30 mouse cellular contexts compared by ENCODE assay signal in the genomic region with DNA sequence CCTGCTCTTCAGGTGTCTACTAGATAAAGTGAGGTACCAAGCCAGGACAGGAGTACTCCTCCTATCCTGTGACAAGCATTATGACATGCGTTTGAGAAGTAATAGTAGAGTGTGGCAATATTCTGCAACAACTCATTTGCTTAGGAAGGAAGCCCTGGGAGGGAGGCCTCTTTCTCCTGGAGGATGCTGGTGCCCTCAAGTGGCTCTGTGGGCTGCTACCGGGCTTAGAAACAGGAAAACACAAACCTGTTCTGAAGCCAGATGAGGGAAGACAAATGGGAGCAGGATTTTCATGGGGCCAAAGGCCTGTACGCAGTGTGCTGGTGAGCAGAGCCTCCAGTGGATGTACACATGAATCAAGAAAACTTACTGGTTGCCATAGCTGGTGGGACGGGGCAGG.
DNase-seq lines count a peak whose midpoint lies in the region; ATAC-seq and TF ChIP-seq lines count a peak whose summit lies in the region.
"Had no signal": no experiment of that assay in that cellular context is flagged by ENCODE, and none has a peak within 500 bp of the region (broad histone marks: within the 10 kb centered on the region; RNA-seq: fewer than 3 reads in every experiment).

No protein-coding gene starts in this region.

- H3K9me3 ChIP-seq in hindbrain, embryonic 15.5 days: no peaks in the 10 kb centered on the region
- no peaks in the 10 kb centered on the region for H3K9me3 ChIP-seq in hindbrain, embryonic 13.5 days
- no peaks in the 10 kb centered on the region for H3K9me3 ChIP-seq in midbrain, embryonic 11.5 days (ENCODE audit: control insufficient read depth, low read length)
- H3K9me3 ChIP-seq in midbrain, embryonic 14.5 days (ENCODE audit: control insufficient read depth, low read length): no peaks in the 10 kb centered on the region
- no peaks in the 10 kb centered on the region for H3K9me3 ChIP-seq in stomach, postnatal 0 days (ENCODE audit: control insufficient read depth, low read length)
- H3K9me3 ChIP-seq: embryonic facial prominence, embryonic 10.5 days; embryonic facial prominence, embryonic 15.5 days; heart, embryonic 10.5 days; heart, embryonic 15.5 days; limb, embryonic 13.5 days; lung, embryonic 15.5 days; midbrain, embryonic 10.5 days had no signal

- DNase-seq in cerebellum, postnatal 4 days (ENCODE audit: low spot score in 2 of 2): no peak
- no peak for DNase-seq in midbrain, embryonic 11.5 days (ENCODE audit: low spot score, missing footprints)
- DNase-seq in midbrain, embryonic 14.5 days: no peak
- DNase-seq in stomach, postnatal 0 days (ENCODE audit: low spot score): no peak
- DNase-seq in gastrocnemius, postnatal 25 days: no peak
- DNase-seq: adrenal gland, postnatal 14 days; cerebellum, adult 18-20 months; cerebellum, postnatal 10 days; gastrocnemius, postnatal 10 days; heart, postnatal 36 days; kidney, adult 8-10 months; kidney, postnatal 4 days; right cerebral cortex, adult 18-20 months; spleen, adult 18-20 months; thymus, adult 18-20 months; thymus, postnatal 25 days had no signal

- no peak overlapping the region for H3K4me2 ChIP-seq in hindbrain, embryonic 15.5 days
- no peak overlapping the region for H3K4me2 ChIP-seq in hindbrain, embryonic 13.5 days
- no peak overlapping the region for H3K4me2 ChIP-seq in midbrain, embryonic 11.5 days
- no peak overlapping the region for H3K4me2 ChIP-seq in midbrain, embryonic 14.5 days (ENCODE audit: low read length)
- no peak overlapping the region for H3K4me2 ChIP-seq in stomach, postnatal 0 days (replicated peaks; ENCODE audit: low read depth)
- H3K4me2 ChIP-seq: embryonic facial prominence, embryonic 15.5 days; heart, embryonic 15.5 days; hindbrain, embryonic 14.5 days; limb, embryonic 13.5 days; liver, embryonic 11.5 days; lung, embryonic 15.5 days had no signal

- no peak overlapping the region for H3K4me3 ChIP-seq in hindbrain, embryonic 15.5 days
- H3K4me3 ChIP-seq in hindbrain, embryonic 13.5 days: no peak overlapping the region
- H3K4me3 ChIP-seq in midbrain, embryonic 11.5 days (ENCODE audit: low read depth, low read length): no peak overlapping the region
- no peak overlapping the region for H3K4me3 ChIP-seq in midbrain, embryonic 14.5 days (replicated peaks; ENCODE audit: low read depth, low read length)
- H3K4me3 ChIP-seq in stomach, postnatal 0 days (ENCODE audit: low read depth, low read length): no peak overlapping the region
- H3K4me3 ChIP-seq: embryonic facial prominence, embryonic 10.5 days; embryonic facial prominence, embryonic 15.5 days; heart, embryonic 10.5 days; heart, embryonic 15.5 days; limb, embryonic 13.5 days; lung, embryonic 15.5 days; midbrain, embryonic 10.5 days had no signal

- H3K36me3 ChIP-seq in hindbrain, embryonic 15.5 days: no peaks in the 10 kb centered on the region
- H3K36me3 ChIP-seq in hindbrain, embryonic 13.5 days: no peaks in the 10 kb centered on the region
- no peaks in the 10 kb centered on the region for H3K36me3 ChIP-seq in midbrain, embryonic 11.5 days (ENCODE audit: control insufficient read depth, insufficient read depth, low read length)
- H3K36me3 ChIP-seq in midbrain, embryonic 14.5 days (ENCODE audit: control insufficient read depth, insufficient read depth, low read length): no peaks in the 10 kb centered on the region
- no peaks in the 10 kb centered on the region for H3K36me3 ChIP-seq in stomach, postnatal 0 days (ENCODE audit: control insufficient read depth, insufficient read depth, low read length)
- H3K36me3 ChIP-seq: embryonic facial prominence, embryonic 10.5 days; embryonic facial prominence, embryonic 15.5 days; heart, embryonic 10.5 days; heart, embryonic 15.5 days; limb, embryonic 13.5 days; lung, embryonic 15.5 days; midbrain, embryonic 10.5 days had no signal

- peak; percentile 26; the same call in 1 of the 2 replicates for ATAC-seq in cerebellum, adult (ENCODE audit: insufficient number of reproducible peaks, low FRiP score, low TSS enrichment)
- 0 out of 2 replicates have a peak, but pooled peaks have one; percentile 30 for ATAC-seq in hindbrain, embryonic 15.5 days (ENCODE audit: low FRiP score, low read depth)
- ATAC-seq in hindbrain, embryonic 13.5 days (ENCODE audit: low FRiP score): no peak
- 0 out of 2 replicates have a peak, but pooled peaks have one; percentile 40 for ATAC-seq in midbrain, embryonic 11.5 days (ENCODE audit: low FRiP score)
- ATAC-seq in midbrain, embryonic 14.5 days (ENCODE audit: low FRiP score, low TSS enrichment): no peak
- no peak for ATAC-seq in stomach, postnatal 0 days (ENCODE audit: low FRiP score, low TSS enrichment)
- ATAC-seq: Patski had no signal

- 0 out of 2 replicates have a peak, but pooled peaks cover 2% of the 10 kb centered on the region for H3K4me1 ChIP-seq in hindbrain, embryonic 15.5 days (replicated peaks)
- H3K4me1 ChIP-seq in hindbrain, embryonic 13.5 days (replicated peaks): 0 out of 2 replicates have a peak, but pooled peaks cover 6% of the 10 kb centered on the region
- no peaks in the 10 kb centered on the region for H3K4me1 ChIP-seq in midbrain, embryonic 11.5 days (ENCODE audit: control insufficient read depth, insufficient read depth, low read length)
- H3K4me1 ChIP-seq in midbrain, embryonic 14.5 days (ENCODE audit: control insufficient read depth, insufficient read depth, low read length): no peaks in the 10 kb centered on the region
- H3K4me1 ChIP-seq in stomach, postnatal 0 days (replicated peaks; ENCODE audit: control insufficient read depth, insufficient read depth): no peaks in the 10 kb centered on the region
- H3K4me1 ChIP-seq: embryonic facial prominence, embryonic 10.5 days; embryonic facial prominence, embryonic 15.5 days; heart, embryonic 10.5 days; heart, embryonic 15.5 days; limb, embryonic 13.5 days; lung, embryonic 15.5 days; midbrain, embryonic 10.5 days had no signal

- peak; percentile 17; the same call in 1 of the 2 replicates for TF ChIP-seq CTCF in stomach, postnatal 0 days (IDR thresholded peaks at IDR 0.05; ENCODE audit: low read depth)

- H3K27ac ChIP-seq in hindbrain, embryonic 15.5 days (replicated peaks): no peak overlapping the region
- H3K27ac ChIP-seq in hindbrain, embryonic 13.5 days: no peak overlapping the region
- no peak overlapping the region for H3K27ac ChIP-seq in midbrain, embryonic 11.5 days (ENCODE audit: low read depth, low read length)
- H3K27ac ChIP-seq in midbrain, embryonic 14.5 days (replicated peaks; ENCODE audit: low read depth, low read length): no peak overlapping the region
- H3K27ac ChIP-seq in stomach, postnatal 0 days (replicated peaks): no peak overlapping the region
- H3K27ac ChIP-seq: embryonic facial prominence, embryonic 10.5 days; embryonic facial prominence, embryonic 15.5 days; heart, embryonic 10.5 days; heart, embryonic 15.5 days; hindbrain, embryonic 14.5 days; kidney, postnatal 0 days; limb, embryonic 13.5 days; lung, embryonic 15.5 days; midbrain, embryonic 10.5 days had no signal

- no peak overlapping the region for H3K9ac ChIP-seq in hindbrain, embryonic 15.5 days
- H3K9ac ChIP-seq in hindbrain, embryonic 13.5 days: no peak overlapping the region
- H3K9ac ChIP-seq in midbrain, embryonic 11.5 days (ENCODE audit: low read length): no peak overlapping the region
- no peak overlapping the region for H3K9ac ChIP-seq in midbrain, embryonic 14.5 days (replicated peaks; ENCODE audit: low read length)
- no peak overlapping the region for H3K9ac ChIP-seq in stomach, postnatal 0 days (ENCODE audit: low read length)
- H3K9ac ChIP-seq: embryonic facial prominence, embryonic 15.5 days; heart, embryonic 15.5 days; hindbrain, embryonic 14.5 days; limb, embryonic 13.5 days; lung, embryonic 15.5 days had no signal

- TF ChIP-seq EP300 in stomach, postnatal 0 days (optimal IDR thresholded peaks at IDR 0.05): no peak

- WGBS in hindbrain, embryonic 15.5 days: 88% methylated on average over 4 of the region's 4 CpGs
- 92% methylated on average over 4 of the region's 4 CpGs for WGBS in hindbrain, embryonic 13.5 days
- 91% methylated on average over 4 of the region's 4 CpGs for WGBS in midbrain, embryonic 11.5 days
- 89% methylated on average over 4 of the region's 4 CpGs for WGBS in midbrain, embryonic 14.5 days
- WGBS in stomach, postnatal 0 days: 81% methylated on average over 4 of the region's 4 CpGs

- H3K27me3 ChIP-seq in hindbrain, embryonic 15.5 days: no peaks in the 10 kb centered on the region
- no peaks in the 10 kb centered on the region for H3K27me3 ChIP-seq in hindbrain, embryonic 13.5 days
- no peaks in the 10 kb centered on the region for H3K27me3 ChIP-seq in midbrain, embryonic 11.5 days (ENCODE audit: control insufficient read depth, insufficient read depth, low read length)
- H3K27me3 ChIP-seq in midbrain, embryonic 14.5 days (ENCODE audit: control insufficient read depth, insufficient read depth, low read length): no peaks in the 10 kb centered on the region
- no peaks in the 10 kb centered on the region for H3K27me3 ChIP-seq in stomach, postnatal 0 days (ENCODE audit: control insufficient read depth, insufficient read depth, low read length)
- H3K27me3 ChIP-seq: embryonic facial prominence, embryonic 15.5 days; heart, embryonic 15.5 days; limb, embryonic 13.5 days; lung, embryonic 15.5 days had no signal

Comparison
In these comparisons a context has a peak if more than half of its experiments do, and no peak if none do; other contexts are left out.
1. ATAC-seq: peak in cerebellum, adult (single experiment), hindbrain, embryonic 15.5 days (single experiment) and midbrain, embryonic 11.5 days (single experiment); none in hindbrain, embryonic 13.5 days (single experiment), midbrain, embryonic 14.5 days (single experiment) and stomach, postnatal 0 days (single experiment).